12 mouse cellular contexts compared by ENCODE assay signal in genomic region chr17:67073580-67073979, GRCm38 (mm10).
DNase-seq lines count a peak whose midpoint lies in the region; ATAC-seq and TF ChIP-seq lines count a peak whose summit lies in the region.
"Had no signal": no experiment of that assay in that cellular context is flagged by ENCODE, and none has a peak within 500 bp of the region (broad histone marks: within the 10 kb centered on the region; RNA-seq: fewer than 3 reads in every experiment).

No protein-coding gene starts in this region.

- H3K36me3 ChIP-seq in hindbrain, embryonic 14.5 days (replicated peaks; ENCODE audit: control insufficient read depth, insufficient read depth) = no peaks in the 10 kb centered on the region
- H3K36me3 ChIP-seq in hindbrain, embryonic 12.5 days = no peaks in the 10 kb centered on the region
- no peaks in the 10 kb centered on the region for H3K36me3 ChIP-seq in midbrain, embryonic 15.5 days (replicated peaks)
- H3K36me3 ChIP-seq: heart, embryonic 13.5 days had no signal

- peak overlapping the region; percentile 30; the same call in 1 of the 2 replicates for H3K27ac ChIP-seq in hindbrain, embryonic 14.5 days
- no peak overlapping the region for H3K27ac ChIP-seq in hindbrain, embryonic 12.5 days
- H3K27ac ChIP-seq in cerebellum, adult 2 months (ENCODE audit: insufficient read depth, low read length) = no peak overlapping the region
- 0 out of 2 replicates have a peak overlapping the region, but pooled peaks have one; percentile 6 for H3K27ac ChIP-seq in midbrain, embryonic 15.5 days
- H3K27ac ChIP-seq: heart, embryonic 13.5 days had no signal

- no peaks in the 10 kb centered on the region for H3K27me3 ChIP-seq in hindbrain, embryonic 14.5 days (ENCODE audit: control insufficient read depth, insufficient read depth, low read length)
- no peaks in the 10 kb centered on the region for H3K27me3 ChIP-seq in hindbrain, embryonic 12.5 days
- H3K27me3 ChIP-seq in cerebellum, adult 2 months (ENCODE audit: control insufficient read depth, insufficient read depth, low read length) = no peaks in the 10 kb centered on the region
- H3K27me3 ChIP-seq in midbrain, embryonic 15.5 days (replicated peaks) = no peaks in the 10 kb centered on the region
- H3K27me3 ChIP-seq: CH12.LX; heart, embryonic 13.5 days had no signal

- no peak overlapping the region for H3K4me2 ChIP-seq in hindbrain, embryonic 14.5 days (replicated peaks)
- H3K4me2 ChIP-seq in hindbrain, embryonic 12.5 days (replicated peaks) = no peak overlapping the region
- H3K4me2 ChIP-seq in midbrain, embryonic 15.5 days = no peak overlapping the region
- H3K4me2 ChIP-seq: heart, embryonic 13.5 days; liver, embryonic 11.5 days had no signal

- H3K9me3 ChIP-seq in hindbrain, embryonic 14.5 days (ENCODE audit: control insufficient read depth, low read length) = no peaks in the 10 kb centered on the region
- H3K9me3 ChIP-seq in hindbrain, embryonic 12.5 days (replicated peaks) = no peaks in the 10 kb centered on the region
- H3K9me3 ChIP-seq in midbrain, embryonic 15.5 days = no peaks in the 10 kb centered on the region
- H3K9me3 ChIP-seq: heart, embryonic 13.5 days had no signal

- no peak for TF ChIP-seq CTCF in cerebellum, adult 2 months (IDR thresholded peaks at IDR 0.05; ENCODE audit: borderline replicate concordance, insufficient read depth, low read depth, low read length)

- H3K4me1 ChIP-seq in hindbrain, embryonic 14.5 days (replicated peaks; ENCODE audit: control insufficient read depth, insufficient read depth, low read length) = peaks cover 18% of the 10 kb centered on the region
- peaks cover 5% of the 10 kb centered on the region; the same call in 1 of the 2 replicates for H3K4me1 ChIP-seq in hindbrain, embryonic 12.5 days
- peaks cover 16% of the 10 kb centered on the region for H3K4me1 ChIP-seq in cerebellum, adult 2 months (ENCODE audit: control insufficient read depth, insufficient read depth, low read length)
- peaks cover 15% of the 10 kb centered on the region for H3K4me1 ChIP-seq in midbrain, embryonic 15.5 days

- no peak for DNase-seq in hindbrain, embryonic 14.5 days (ENCODE audit: low spot score)
- DNase-seq in cerebellum, adult 2 months = peak; percentile 59 to 78
- peak; percentile 53 to 61 for DNase-seq in cerebellum, postnatal 36 days
- no peak for DNase-seq in urinary bladder, adult 2 months (ENCODE audit: low spot score)
- DNase-seq in right cerebral cortex, postnatal 4 days = no peak
- DNase-seq: adrenal gland, adult 2 months; right cerebral cortex, postnatal 25 days had no signal

- H3K4me3 ChIP-seq in hindbrain, embryonic 14.5 days (replicated peaks; ENCODE audit: low read length) = no peak overlapping the region
- H3K4me3 ChIP-seq in hindbrain, embryonic 12.5 days = no peak overlapping the region
- no peak overlapping the region for H3K4me3 ChIP-seq in cerebellum, adult 2 months (replicated peaks; ENCODE audit: insufficient read depth, low read depth, low read length)
- no peak overlapping the region for H3K4me3 ChIP-seq in midbrain, embryonic 15.5 days
- H3K4me3 ChIP-seq: heart, embryonic 13.5 days had no signal

- whole genome bisulfite sequencing in hindbrain, embryonic 14.5 days = 40% methylated on average over 4 of the region's 4 CpGs
- 64% methylated on average over 4 of the region's 4 CpGs for WGBS in hindbrain, embryonic 12.5 days
- WGBS in cerebellum, adult 2 months = 5% methylated on average over 4 of the region's 4 CpGs
- 33% methylated on average over 4 of the region's 4 CpGs for WGBS in midbrain, embryonic 15.5 days

- ATAC-seq in hindbrain, embryonic 14.5 days (ENCODE audit: low FRiP score) = no peak
- no peak for ATAC-seq in hindbrain, embryonic 12.5 days (ENCODE audit: low FRiP score)
- ATAC-seq in midbrain, embryonic 15.5 days (replicated peaks) = peak; percentile 71; the same call in 1 of the 2 replicates

- no peak overlapping the region for H3K9ac ChIP-seq in hindbrain, embryonic 14.5 days
- no peak overlapping the region for H3K9ac ChIP-seq in hindbrain, embryonic 12.5 days
- no peak overlapping the region for H3K9ac ChIP-seq in midbrain, embryonic 15.5 days
- H3K9ac ChIP-seq: heart, embryonic 13.5 days had no signal

- TF ChIP-seq POLR2A in cerebellum, adult 2 months (IDR thresholded peaks at IDR 0.05; ENCODE audit: borderline replicate concordance, insufficient read depth, low read length) = no peak

Comparison
In these comparisons a context has a peak if more than half of its experiments do, and no peak if none do; other contexts are left out.
1. H3K27ac ChIP-seq: peak in hindbrain, embryonic 14.5 days (single experiment) and midbrain, embryonic 15.5 days (single experiment); none in hindbrain, embryonic 12.5 days (single experiment) and cerebellum, adult 2 months (single experiment).
2. DNase-seq: peak in cerebellum, adult 2 months (2 of 2) and cerebellum, postnatal 36 days (2 of 2); none in hindbrain, embryonic 14.5 days (single experiment), urinary bladder, adult 2 months (single experiment) and right cerebral cortex, postnatal 4 days (single experiment).